Mouse (Mus musculus): Measurements from ENCODE around the gene Gm28035.

The Gm28035 gene

DNA sequence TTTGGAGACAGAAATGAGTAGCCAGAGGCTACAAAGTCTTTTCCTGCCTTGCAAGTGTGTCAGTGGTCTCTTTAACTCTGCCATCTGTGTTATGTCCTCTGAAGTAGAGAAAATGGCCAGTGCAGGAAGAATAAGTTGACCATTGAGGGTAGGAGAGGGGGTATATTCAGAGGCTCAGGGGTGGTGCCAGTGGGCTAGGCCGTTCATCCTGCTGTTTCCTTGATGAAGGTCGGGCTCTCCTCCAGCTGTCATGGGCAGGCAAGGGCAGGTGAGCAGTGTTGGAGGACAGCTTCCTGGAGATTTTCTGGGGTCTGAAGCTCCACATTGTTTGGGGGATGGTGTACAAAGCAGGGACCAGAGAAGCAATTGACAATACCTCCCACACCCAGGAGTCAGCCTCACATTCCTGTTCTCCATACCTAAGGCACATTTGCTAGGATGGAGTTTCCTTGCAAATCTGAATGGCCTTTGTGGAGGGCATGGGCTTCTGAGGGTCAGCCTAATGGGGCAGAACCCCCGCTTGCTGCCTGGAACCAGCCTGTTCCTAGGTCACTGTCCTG lies 1.4 kb upstream of the Gm28035 start:
- DNase-seq, result no peak

- DNase-seq, result no peak
These were observed 590 bp upstream of the Gm28035 start for GRCm38 (mm10) chr2:30239777-30240176.

DNA sequence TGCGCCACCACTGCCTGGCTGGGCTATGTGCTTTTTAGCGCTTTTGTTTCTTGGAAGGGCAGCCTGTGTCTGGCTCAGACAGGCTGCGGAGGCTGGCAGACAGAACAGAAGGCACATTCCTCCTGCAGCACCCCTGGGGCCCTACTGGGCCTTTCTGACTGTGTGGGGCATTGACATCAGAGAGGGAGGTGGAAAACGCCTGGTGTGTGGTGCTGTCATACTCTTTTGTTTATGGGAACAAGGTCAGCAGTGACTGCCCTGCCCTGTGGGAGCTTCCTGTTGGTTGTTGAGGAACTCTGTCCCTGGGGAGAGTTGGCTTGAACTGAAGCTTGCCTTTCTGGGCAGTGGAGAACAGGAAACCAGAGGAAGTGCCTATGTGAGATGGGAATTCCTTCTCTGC lies 2.1 kb downstream of the Gm28035 start:
- DNase-seq, result no peak

GRCm38 (mm10) chr2:30243391-30243790 lies 3.0 kb downstream of the Gm28035 start:
- DNase-seq, result no peak

GRCm38 (mm10) chr2:30244595-30245178 lies 4.3 kb downstream of the Gm28035 start:
- no peak for DNase-seq

GRCm38 (mm10) chr2:30247036-30247435 lies 6.7 kb downstream of the Gm28035 start:
- DNase-seq, result no peak

DNA sequence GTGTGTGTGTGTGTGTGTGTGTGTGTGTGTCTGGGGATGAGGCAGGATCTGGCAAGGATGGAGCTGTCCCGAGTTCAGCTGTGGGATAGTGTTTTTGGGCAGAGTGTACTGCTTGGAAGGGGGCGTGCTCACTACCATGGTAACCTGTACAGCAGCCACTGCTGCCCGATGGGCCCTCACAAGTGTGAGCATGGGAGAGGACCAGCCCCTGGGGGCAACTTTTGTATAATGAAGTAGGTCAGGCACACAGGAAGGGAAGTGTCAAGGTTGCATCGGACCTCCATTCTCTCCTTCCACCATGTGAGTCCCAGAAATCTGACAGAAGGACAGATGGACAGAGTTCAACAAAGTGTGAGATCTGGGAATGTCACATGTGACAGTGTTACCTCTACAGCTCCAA lies 7.3 kb downstream of the Gm28035 start:
- DNase-seq, result no peak

- DNase-seq, result no peak
These were observed 8.8 kb downstream of the Gm28035 start for GRCm38 (mm10) chr2:30249182-30249581.

DNA sequence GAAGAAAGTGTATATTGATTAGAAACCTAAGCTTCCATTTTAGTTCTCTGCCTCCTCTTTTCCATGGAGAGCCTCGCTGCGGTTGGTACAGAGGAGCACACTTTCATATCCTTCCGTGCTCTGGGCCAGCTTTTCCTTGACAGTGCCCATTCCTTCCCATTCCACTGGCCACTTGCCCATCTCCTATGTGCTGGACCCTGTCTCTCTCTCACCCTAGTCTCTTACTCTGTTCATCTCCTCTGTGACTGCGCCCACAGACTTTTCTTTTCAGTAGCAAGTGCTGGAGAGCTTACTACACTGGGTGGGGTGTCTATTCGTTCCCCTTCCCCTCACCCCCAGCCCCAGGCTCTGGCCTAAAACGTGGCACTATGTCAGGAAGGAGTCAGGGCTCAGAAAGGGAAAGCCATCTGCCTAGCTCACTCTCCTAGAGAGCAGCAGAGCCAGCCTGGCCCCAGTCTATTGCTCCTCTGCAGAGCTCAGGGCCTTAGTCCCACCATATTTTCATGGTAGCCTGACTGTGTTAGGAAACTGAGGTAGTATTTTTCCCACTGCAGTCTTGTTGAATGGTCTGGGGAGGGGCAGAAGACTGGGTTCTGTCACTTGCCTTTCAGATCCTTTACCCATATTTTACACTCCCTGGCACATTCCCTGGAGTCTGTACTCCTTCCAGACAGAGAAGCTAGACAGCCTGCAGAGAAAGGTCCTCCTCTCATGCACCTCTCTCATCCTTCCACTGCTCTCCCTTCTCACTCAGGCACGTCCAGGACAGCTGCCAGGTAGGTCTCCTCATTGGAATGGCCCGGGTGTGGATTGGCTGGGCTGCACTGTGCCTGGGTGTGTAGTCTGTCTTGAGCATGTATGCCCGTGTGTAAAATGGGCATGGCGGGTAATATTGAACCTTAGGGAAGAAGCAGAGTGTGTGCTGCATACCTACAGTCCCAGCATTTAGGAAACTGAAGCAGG lies 10.1 kb downstream of the Gm28035 start:
- no peak for DNase-seq

GRCm38 (mm10) chr2:30251417-30252104 lies 11.2 kb downstream of the Gm28035 start:
- no peak for DNase-seq

DNA sequence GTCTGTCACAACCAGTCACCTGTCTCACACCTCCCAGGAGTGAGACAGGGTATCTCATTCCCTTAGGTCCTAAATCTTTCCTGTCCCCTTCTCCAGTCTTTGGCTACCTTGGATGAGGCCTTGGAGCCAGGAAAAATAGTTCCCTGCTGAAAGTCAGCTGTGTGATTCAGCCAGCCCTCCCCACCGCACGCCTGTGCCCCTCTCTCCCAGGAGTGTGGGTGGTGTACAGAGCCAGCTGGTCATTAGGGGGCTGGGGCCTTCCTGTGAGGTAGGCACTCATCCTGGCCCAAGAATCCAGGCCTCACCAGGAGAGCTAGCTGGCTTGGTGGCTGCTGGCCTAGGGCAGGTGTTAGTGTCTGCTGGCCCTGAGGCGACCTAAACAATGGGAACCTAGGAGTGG lies 12.2 kb downstream of the Gm28035 start:
- DNase-seq, result no peak

- no peak for DNase-seq
These were observed 13.4 kb downstream of the Gm28035 start for GRCm38 (mm10) chr2:30253809-30254208.

- no peak for DNase-seq
These were observed 15.4 kb downstream of the Gm28035 start for GRCm38 (mm10) chr2:30255631-30256395.

DNA sequence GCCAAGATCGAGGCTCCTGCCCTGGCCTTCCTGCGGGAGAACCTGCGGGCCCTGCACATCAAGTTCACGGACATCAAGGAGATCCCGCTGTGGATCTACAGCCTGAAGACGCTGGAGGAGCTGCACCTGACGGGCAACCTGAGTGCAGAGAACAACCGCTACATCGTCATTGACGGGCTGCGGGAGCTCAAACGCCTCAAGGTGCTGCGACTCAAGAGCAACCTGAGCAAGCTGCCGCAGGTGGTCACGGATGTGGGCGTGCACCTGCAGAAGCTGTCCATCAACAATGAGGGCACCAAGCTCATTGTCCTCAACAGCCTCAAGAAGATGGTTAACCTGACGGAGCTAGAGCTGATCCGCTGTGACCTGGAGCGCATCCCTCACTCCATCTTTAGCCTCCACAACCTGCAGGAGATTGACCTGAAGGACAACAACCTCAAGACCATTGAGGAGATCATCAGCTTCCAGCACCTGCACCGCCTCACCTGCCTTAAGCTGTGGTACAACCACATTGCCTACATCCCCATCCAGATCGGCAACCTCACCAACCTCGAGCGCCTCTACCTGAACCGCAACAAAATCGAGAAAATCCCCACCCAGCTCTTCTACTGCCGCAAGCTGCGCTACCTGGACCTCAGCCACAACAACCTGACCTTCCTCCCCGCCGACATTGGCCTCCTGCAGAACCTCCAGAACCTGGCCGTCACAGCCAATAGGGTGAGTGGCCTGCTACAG lies 16.4 kb downstream of the Gm28035 start:
- no peak for DNase-seq

- DNase-seq, result no peak
These were observed 17.5 kb downstream of the Gm28035 start for GRCm38 (mm10) chr2:30257699-30258460.

GRCm38 (mm10) chr2:30258600-30258999 lies 18.2 kb downstream of the Gm28035 start:
- DNase-seq, result no peak

GRCm38 (mm10) chr2:30259131-30260064 lies 19.0 kb downstream of the Gm28035 start:
- no peak for DNase-seq

GRCm38 (mm10) chr2:30261064-30261736 lies 20.8 kb downstream of the Gm28035 start:
- no peak for DNase-seq

Measured in layer of hippocampus, adult 9-11 months (tissue).